Comparison of ENCODE assay signal across 23 mouse cellular contexts in genomic region chr1:69853436-69853835, GRCm38 (mm10). TPM values are rescaled to one million over a fixed set of nuclear protein-coding genes. Genes with fewer than 3 reads are reported as not detected.
DNase-seq lines count a peak whose midpoint lies in the region; ATAC-seq and TF ChIP-seq lines count a peak whose summit lies in the region.
"Had no signal": no experiment of that assay in that cellular context is flagged by ENCODE, and none has a peak within 500 bp of the region (broad histone marks: within the 10 kb centered on the region; RNA-seq: fewer than 3 reads in every experiment).

No protein-coding gene starts in this region.

- H3K9ac ChIP-seq in kidney, embryonic 14.5 days (ENCODE audit: low read depth, low read length) = no peak overlapping the region
- H3K9ac ChIP-seq in lung, embryonic 14.5 days = no peak overlapping the region
- no peak overlapping the region for H3K9ac ChIP-seq in lung, postnatal 0 days (replicated peaks; ENCODE audit: low read depth)
- H3K9ac ChIP-seq: heart, embryonic 13.5 days; hindbrain, embryonic 15.5 days; liver, embryonic 13.5 days; midbrain, embryonic 13.5 days; stomach, embryonic 15.5 days had no signal

- DNase-seq in kidney, postnatal 14 days = no peak
- DNase-seq in lung, embryonic 14.5 days = peak; percentile 40
- DNase-seq in lung, postnatal 0 days (ENCODE audit: low spot score) = no peak
- peak; percentile 32 to 41 for DNase-seq in right cerebral cortex, postnatal 10 days (ENCODE audit: low spot score in 2 of 2)
- no peak for DNase-seq in right cerebral cortex, postnatal 25 days
- DNase-seq: adrenal gland, postnatal 25 days; B cell, adult 2 months; cerebellum, adult 2 months; cerebellum, postnatal 25 days; gastrocnemius, postnatal 10 days; heart, postnatal 10 days; kidney, adult 18-20 months; liver, embryonic 13.5 days; lung, adult 2 months; lung, postnatal 4 days; right cerebral cortex, postnatal 14 days had no signal

- H3K27me3 ChIP-seq in kidney, embryonic 14.5 days (ENCODE audit: control insufficient read depth, insufficient read depth, low read length) = no peaks in the 10 kb centered on the region
- H3K27me3 ChIP-seq in lung, embryonic 14.5 days (ENCODE audit: insufficient read depth, low read length) = no peaks in the 10 kb centered on the region
- no peaks in the 10 kb centered on the region for H3K27me3 ChIP-seq in lung, postnatal 0 days (replicated peaks; ENCODE audit: insufficient read depth, low read length)
- H3K27me3 ChIP-seq: heart, embryonic 13.5 days; hindbrain, embryonic 15.5 days; liver, embryonic 13.5 days; megakaryocyte, embryonic 14.5 days; midbrain, embryonic 13.5 days; stomach, embryonic 15.5 days had no signal

- H3K27ac ChIP-seq in kidney, embryonic 14.5 days (ENCODE audit: low read depth, low read length) = no peak overlapping the region
- no peak overlapping the region for H3K27ac ChIP-seq in lung, embryonic 14.5 days (ENCODE audit: low read depth)
- H3K27ac ChIP-seq in lung, postnatal 0 days (ENCODE audit: low read length) = no peak overlapping the region
- H3K27ac ChIP-seq: heart, embryonic 13.5 days; hindbrain, embryonic 15.5 days; liver, embryonic 13.5 days; midbrain, embryonic 13.5 days; stomach, embryonic 15.5 days had no signal

- no peaks in the 10 kb centered on the region for H3K36me3 ChIP-seq in kidney, embryonic 14.5 days (ENCODE audit: control insufficient read depth, insufficient read depth, low read length)
- H3K36me3 ChIP-seq in lung, embryonic 14.5 days (ENCODE audit: insufficient read depth) = no peaks in the 10 kb centered on the region
- H3K36me3 ChIP-seq in lung, postnatal 0 days (ENCODE audit: insufficient read depth, low read length) = no peaks in the 10 kb centered on the region
- H3K36me3 ChIP-seq: heart, embryonic 13.5 days; hindbrain, embryonic 15.5 days; liver, embryonic 13.5 days; midbrain, embryonic 13.5 days; stomach, embryonic 15.5 days had no signal

- no peak overlapping the region for H3K4me3 ChIP-seq in kidney, embryonic 14.5 days (ENCODE audit: low read length)
- no peak overlapping the region for H3K4me3 ChIP-seq in lung, embryonic 14.5 days (ENCODE audit: low read depth, low read length)
- H3K4me3 ChIP-seq in lung, postnatal 0 days (ENCODE audit: low read depth, low read length) = no peak overlapping the region
- H3K4me3 ChIP-seq: heart, embryonic 13.5 days; hindbrain, embryonic 15.5 days; liver, embryonic 13.5 days; megakaryocyte, embryonic 14.5 days; midbrain, embryonic 13.5 days; stomach, embryonic 15.5 days had no signal

- WGBS in kidney, embryonic 14.5 days = 54% methylated on average over 7 of the region's 7 CpGs
- 42% methylated on average over 7 of the region's 7 CpGs for WGBS in lung, embryonic 14.5 days
- 49% methylated on average over 7 of the region's 7 CpGs for WGBS in lung, postnatal 0 days

- H3K9me3 ChIP-seq in kidney, embryonic 14.5 days (ENCODE audit: control insufficient read depth, low read length) = no peaks in the 10 kb centered on the region
- H3K9me3 ChIP-seq in lung, embryonic 14.5 days (ENCODE audit: low read depth, low read length) = no peaks in the 10 kb centered on the region
- H3K9me3 ChIP-seq in lung, postnatal 0 days (ENCODE audit: low read length) = no peaks in the 10 kb centered on the region
- H3K9me3 ChIP-seq: heart, embryonic 13.5 days; hindbrain, embryonic 15.5 days; liver, embryonic 13.5 days; megakaryocyte, embryonic 14.5 days; midbrain, embryonic 13.5 days; stomach, embryonic 15.5 days had no signal

- H3K4me1 ChIP-seq in kidney, embryonic 14.5 days (ENCODE audit: control insufficient read depth, insufficient read depth, low read length) = no peaks in the 10 kb centered on the region
- H3K4me1 ChIP-seq in lung, embryonic 14.5 days (ENCODE audit: insufficient read depth) = no peaks in the 10 kb centered on the region
- H3K4me1 ChIP-seq in lung, postnatal 0 days (ENCODE audit: insufficient read depth, low read depth, low read length) = no peaks in the 10 kb centered on the region
- H3K4me1 ChIP-seq: heart, embryonic 13.5 days; hindbrain, embryonic 15.5 days; liver, embryonic 13.5 days; megakaryocyte, embryonic 14.5 days; midbrain, embryonic 13.5 days; stomach, embryonic 15.5 days had no signal

- no peak for TF ChIP-seq EP300 in lung, postnatal 0 days (IDR thresholded peaks at IDR 0.05)

- H3K4me2 ChIP-seq in kidney, embryonic 14.5 days (replicated peaks; ENCODE audit: low read depth, low read length) = no peak overlapping the region
- no peak overlapping the region for H3K4me2 ChIP-seq in lung, embryonic 14.5 days
- H3K4me2 ChIP-seq in lung, postnatal 0 days (replicated peaks; ENCODE audit: low read depth, low read length) = no peak overlapping the region
- H3K4me2 ChIP-seq: heart, embryonic 13.5 days; hindbrain, embryonic 15.5 days; liver, embryonic 13.5 days; midbrain, embryonic 13.5 days; stomach, embryonic 15.5 days had no signal

- TF ChIP-seq CTCF in lung, embryonic 14.5 days (IDR thresholded peaks at IDR 0.05; ENCODE audit: low read depth) = no peak
- TF ChIP-seq CTCF in lung, postnatal 0 days (IDR thresholded peaks at IDR 0.05) = no peak

- ATAC-seq in kidney, embryonic 14.5 days (ENCODE audit: low FRiP score, low TSS enrichment) = 0 out of 2 replicates have a peak, but pooled peaks have one; percentile 24
- peak; percentile 62; the same call in 1 of the 2 replicates for ATAC-seq in lung, embryonic 14.5 days (ENCODE audit: insufficient read depth)
- no peak for ATAC-seq in lung, postnatal 0 days
- ATAC-seq: forebrain, embryonic 14.5 days; midbrain, embryonic 13.5 days had no signal

RNA-seq across cellular contexts. Expression of gene Spag16, which starts 26.7 kb away (rescaled TPM):
- polyA plus RNA-seq in kidney, embryonic 14.5 days (2014; fragmentation: Nextera tagmentation; extraction: Ambion mirVana) = 1.2 and 1.5 TPM in 2 replicates
- 0.28 and 0.47 TPM in 2 replicates for polyA plus RNA-seq in lung, embryonic 14.5 days (2014; fragmentation: Nextera tagmentation; extraction: Ambion mirVana)
- polyA plus RNA-seq in lung, postnatal 0 days (2015; fragmentation: Nextera tagmentation; extraction: Ambion mirVana) = 3.3 and 3.8 TPM in 2 replicates
- polyA plus RNA-seq: liver, embryonic 13.5 days had no signal

Comparison
In these comparisons a context has a peak if more than half of its experiments do, and no peak if none do; other contexts are left out.
1. DNase-seq: peak in lung, embryonic 14.5 days (single experiment) and right cerebral cortex, postnatal 10 days (2 of 2); none in kidney, postnatal 14 days (single experiment), lung, postnatal 0 days (single experiment) and right cerebral cortex, postnatal 25 days (single experiment).